Mouse (Mus musculus) bone marrow macrophage, adult 2 months (primary cell): ENCODE measurements at regions not wholly inside any gene's neighbourhood (a gene's known extent, or its start where the extent isn't known, plus 50 kb on each side); places are given as distances from the start of the nearest gene placed in this dataset.

Experiments used
- CTCF ChIP-seq: IDR thresholded peaks from 2 replicates; pipeline ENCODE4 v1.5.1; 2012; ENCODE audit warnings: low read depth, mild to moderate bottlenecking, low read length, moderate library complexity
- POLR2A ChIP-seq: IDR thresholded peaks from 2 replicates; pipeline ENCODE4 v1.6.1; 2012; ENCODE audit warnings: mild to moderate bottlenecking, low read depth, low read length, borderline replicate concordance

DNA sequence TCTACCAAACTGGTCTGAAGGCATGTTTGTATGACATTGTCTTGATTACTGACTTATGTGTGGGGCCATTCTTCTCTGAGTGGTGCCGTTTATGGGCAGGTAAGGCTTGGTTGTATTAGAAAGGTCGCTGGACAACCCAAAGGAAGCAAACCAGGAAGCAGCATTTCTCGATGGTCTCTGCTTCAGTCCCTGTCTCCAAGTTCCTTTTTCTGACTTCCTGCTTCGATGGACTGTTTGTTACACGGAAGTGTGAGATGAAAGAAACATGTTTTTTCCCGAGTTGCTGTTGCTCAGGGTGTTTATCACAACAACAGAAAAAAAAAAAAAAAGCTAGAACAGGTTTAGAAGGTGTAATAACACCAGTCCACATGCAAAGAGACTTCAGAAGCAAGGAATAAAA lies 134.9 kb downstream of the Zpld1 start:
- TF ChIP-seq POLR2A, result no peak
- TF ChIP-seq CTCF, result no peak
